Mouse (Mus musculus): ENCODE measurements at regions not wholly inside any gene's neighbourhood (a gene's known extent, or its start where the extent isn't known, plus 50 kb on each side); places are given as distances from the start of the nearest gene placed in this dataset.

DNA sequence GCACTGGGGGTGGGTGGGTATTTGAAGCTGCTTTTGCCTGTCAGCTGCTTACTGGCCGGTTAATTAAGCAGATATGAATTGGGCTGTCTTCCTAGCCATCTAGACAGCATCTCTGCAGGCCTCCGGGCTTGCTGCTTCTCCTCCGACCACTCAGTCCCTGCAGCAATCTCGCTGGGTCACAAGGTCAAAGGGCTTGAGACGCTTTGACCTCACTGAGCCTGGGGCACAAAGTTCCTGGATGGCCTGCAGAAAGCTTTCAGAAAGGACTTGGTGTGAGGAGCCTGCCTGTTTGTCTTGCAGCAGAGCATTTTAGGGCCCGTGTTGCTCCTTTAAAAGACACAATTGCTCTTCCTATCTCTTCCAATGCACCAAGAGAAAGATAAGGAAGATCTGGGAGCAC lies 83.7 kb upstream of the Ppp2r5a start:
- Histone ChIP-seq H3K27me3 (no peaks in the 10 kb centered on the region), H3K4me2 (no peak overlapping the region), H3K9ac (no peak overlapping the region), H3K9me3 (no peaks in the 10 kb centered on the region), H3K36me3 (no peaks in the 10 kb centered on the region), H3K27ac (replicated peaks) (no peak overlapping the region), H3K4me1 (replicated peaks) (no peaks in the 10 kb centered on the region), H3K4me3 (no peak overlapping the region)
- 37% methylated on average over 6 of the region's 6 CpGs for WGBS
- no peak for ATAC-seq (ENCODE audit: low FRiP score, low read depth)

DNA sequence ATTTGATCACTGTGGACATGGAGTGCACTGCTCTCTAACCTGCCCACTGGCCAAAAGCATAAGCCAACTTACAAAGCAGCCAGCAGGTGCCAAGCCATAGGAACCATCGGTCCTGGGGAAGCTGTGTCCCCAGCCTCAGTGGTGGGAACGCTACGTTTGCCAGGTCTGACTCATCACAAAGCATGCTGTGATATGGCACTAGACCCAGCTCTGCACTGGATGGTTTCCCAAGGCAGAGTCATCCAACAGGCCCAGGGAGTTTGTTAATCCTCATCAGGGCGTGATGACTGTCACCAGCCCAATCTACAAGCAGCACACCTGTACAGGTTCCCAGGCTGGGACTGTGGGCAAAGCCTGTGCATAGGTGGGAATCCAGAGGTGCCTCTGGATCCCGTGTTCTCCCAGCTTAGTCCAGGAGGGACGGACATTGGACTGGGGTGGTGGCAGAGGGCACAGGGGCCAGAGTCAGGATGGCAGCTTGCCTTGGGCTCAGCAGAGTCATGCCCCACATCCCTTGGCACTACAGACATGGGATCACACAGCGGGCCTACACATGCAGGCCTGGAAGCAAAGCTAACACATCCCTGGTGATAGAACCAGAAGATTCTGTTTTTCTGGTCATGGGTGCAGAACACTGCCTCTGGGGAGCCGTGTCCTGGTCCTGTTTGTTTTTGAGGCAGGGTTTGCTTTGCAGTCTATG lies 81.8 kb upstream of the Ppp2r5a start:
- Histone ChIP-seq H3K4me2 (no peak overlapping the region), H3K36me3 (no peaks in the 10 kb centered on the region), H3K9me3 (no peaks in the 10 kb centered on the region), H3K4me1 (replicated peaks) (no peaks in the 10 kb centered on the region), H3K27ac (replicated peaks) (no peak overlapping the region), H3K4me3 (no peak overlapping the region), H3K27me3 (no peaks in the 10 kb centered on the region), H3K9ac (no peak overlapping the region)
- 92% methylated on average over 8 of the region's 8 CpGs for WGBS
- no peak for ATAC-seq (ENCODE audit: low FRiP score, low read depth)

DNA sequence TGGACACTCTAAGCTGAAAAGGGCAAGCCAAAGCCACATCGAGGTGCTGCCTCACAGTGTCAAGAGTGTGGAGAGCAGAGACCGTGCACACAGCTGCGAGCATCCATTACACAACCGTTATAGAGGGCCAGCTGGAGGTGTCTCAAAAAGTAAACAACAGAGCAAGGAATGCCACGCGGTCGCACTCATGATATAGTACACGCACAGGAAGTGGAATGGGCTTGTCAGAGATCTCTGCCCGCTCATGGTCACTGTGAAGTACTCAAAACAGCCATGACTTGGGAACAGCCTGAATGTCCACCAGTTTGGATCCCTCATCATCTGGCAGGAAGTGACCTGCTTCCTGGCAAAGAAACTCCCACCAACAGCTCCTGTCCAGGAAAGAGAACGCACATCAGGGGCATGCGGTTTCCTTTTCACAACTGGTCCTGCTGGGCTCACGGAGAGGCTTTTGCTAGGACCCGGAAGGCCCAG lies 76.9 kb upstream of the Ppp2r5a start:
- no peak overlapping the region for H3K27ac ChIP-seq (replicated peaks)
- no peaks in the 10 kb centered on the region for H3K27me3 ChIP-seq
- ATAC-seq (ENCODE audit: low FRiP score, low read depth) = no peak
- 81% methylated on average over 13 of the region's 13 CpGs for WGBS
- H3K4me1 ChIP-seq (replicated peaks) = no peaks in the 10 kb centered on the region
- H3K4me3 ChIP-seq = no peak overlapping the region
- H3K36me3 ChIP-seq = no peaks in the 10 kb centered on the region
- H3K4me2 ChIP-seq = no peak overlapping the region
- H3K9me3 ChIP-seq = no peaks in the 10 kb centered on the region
- H3K9ac ChIP-seq = no peak overlapping the region

DNA sequence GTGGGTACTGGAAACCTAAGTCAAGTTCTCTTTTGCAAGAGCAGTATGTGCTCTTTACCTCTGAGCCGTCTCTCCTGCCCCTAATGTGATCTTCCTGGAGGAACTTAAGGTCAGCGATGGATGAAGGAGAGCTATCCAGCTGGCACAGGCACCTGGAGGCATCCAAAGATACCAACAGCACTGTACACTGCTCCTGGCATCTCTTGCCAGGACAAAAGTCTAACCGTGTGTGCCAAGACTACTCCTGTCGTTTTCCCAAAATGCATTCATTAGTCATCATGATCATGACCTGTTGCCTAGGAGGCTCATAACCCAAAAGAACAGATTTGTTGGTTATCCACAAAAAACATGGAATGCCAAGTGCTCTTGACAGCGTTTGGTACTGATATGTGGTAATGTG lies 69.5 kb upstream of the Ppp2r5a start:
- 82% methylated on average over 5 of the region's 5 CpGs for WGBS
- no peak overlapping the region for H3K4me3 ChIP-seq
- H3K9me3 ChIP-seq = no peaks in the 10 kb centered on the region
- no peak overlapping the region for H3K27ac ChIP-seq (replicated peaks)
- ATAC-seq (ENCODE audit: low FRiP score, low read depth) = no peak
- H3K36me3 ChIP-seq = no peaks in the 10 kb centered on the region
- H3K27me3 ChIP-seq = no peaks in the 10 kb centered on the region
- H3K9ac ChIP-seq = no peak overlapping the region
- peaks cover 16% of the 10 kb centered on the region for H3K4me1 ChIP-seq (replicated peaks)
- H3K4me2 ChIP-seq = no peak overlapping the region

DNA sequence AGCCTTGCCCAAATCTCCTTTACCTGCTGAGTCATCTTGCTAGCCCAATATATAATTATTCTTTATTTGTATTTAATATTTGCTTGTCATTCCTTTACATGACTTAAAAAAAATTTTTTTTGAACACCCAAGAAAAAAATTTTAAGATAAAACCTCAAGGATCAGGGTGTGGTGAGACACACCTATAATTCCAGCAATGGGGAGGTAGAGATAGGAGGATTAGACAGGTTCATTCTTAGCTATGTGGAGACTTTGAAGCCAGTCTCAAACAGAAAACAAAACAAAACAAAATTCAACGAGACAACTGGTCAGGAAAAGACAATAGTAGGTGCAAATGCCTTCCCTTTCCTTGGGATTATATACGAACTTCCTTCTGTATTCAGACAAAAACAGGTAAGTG lies 68.4 kb upstream of the Ppp2r5a start:
- Histone ChIP-seq H3K27me3 (no peaks in the 10 kb centered on the region), H3K27ac (replicated peaks) (no peak overlapping the region), H3K36me3 (no peaks in the 10 kb centered on the region), H3K9me3 (no peaks in the 10 kb centered on the region), H3K4me3 (no peak overlapping the region), H3K9ac (no peak overlapping the region), H3K4me1 (replicated peaks) (peaks cover 16% of the 10 kb centered on the region), H3K4me2 (no peak overlapping the region)
- WGBS = 72% methylated on average over 2 of the region's 2 CpGs
- ATAC-seq (ENCODE audit: low FRiP score, low read depth) = no peak

DNA sequence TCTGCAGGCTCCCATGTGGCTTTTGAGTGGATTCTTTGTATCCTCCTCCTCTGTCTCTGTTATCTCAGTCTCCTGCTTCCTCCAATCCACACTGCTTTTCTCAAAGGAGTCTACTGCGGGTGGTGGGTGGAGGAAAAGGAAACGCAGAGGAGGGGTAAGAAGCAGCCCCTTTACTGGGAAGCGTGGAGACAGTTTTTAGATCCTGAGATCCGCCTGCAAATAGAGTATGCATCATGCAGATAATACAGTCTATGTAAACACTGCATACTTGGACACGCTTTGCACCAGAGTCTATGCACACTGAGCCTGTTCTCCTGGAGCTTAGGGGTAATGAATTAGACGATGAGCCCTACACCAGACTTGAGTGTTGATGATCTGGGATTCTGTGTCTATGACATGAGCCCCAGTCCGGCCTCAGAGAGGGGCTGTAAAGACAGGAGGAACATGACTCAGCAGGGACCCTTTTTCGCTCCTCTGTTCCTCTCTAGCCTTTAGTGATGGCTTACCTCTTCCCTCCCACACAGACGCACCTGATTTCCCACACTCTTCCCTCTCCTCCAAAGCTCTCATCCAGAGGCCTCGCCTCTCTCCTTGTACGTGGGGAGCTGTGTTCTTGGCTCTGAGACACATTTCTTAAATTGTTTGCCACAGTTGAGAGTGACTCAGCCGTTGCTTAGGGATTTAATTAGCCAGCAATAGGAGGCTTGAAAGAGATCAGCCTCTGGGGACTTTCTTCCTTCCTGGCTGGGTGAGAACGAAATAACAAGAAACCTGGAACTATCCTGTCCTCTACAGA lies 67.3 kb upstream of the Ppp2r5a start:
- Histone ChIP-seq H3K4me1 (replicated peaks) (peaks cover 16% of the 10 kb centered on the region), H3K9me3 (no peaks in the 10 kb centered on the region), H3K4me2 (peak overlapping the region; percentile 1; the same call in 1 of the 2 replicates), H3K4me3 (no peak overlapping the region), H3K27me3 (no peaks in the 10 kb centered on the region), H3K27ac (replicated peaks) (peak overlapping the region; percentile 75), H3K9ac (no peak overlapping the region), H3K36me3 (no peaks in the 10 kb centered on the region)
- WGBS = 25% methylated on average over 13 of the region's 13 CpGs
- ATAC-seq (ENCODE audit: low FRiP score, low read depth) = peak; percentile 65

DNA sequence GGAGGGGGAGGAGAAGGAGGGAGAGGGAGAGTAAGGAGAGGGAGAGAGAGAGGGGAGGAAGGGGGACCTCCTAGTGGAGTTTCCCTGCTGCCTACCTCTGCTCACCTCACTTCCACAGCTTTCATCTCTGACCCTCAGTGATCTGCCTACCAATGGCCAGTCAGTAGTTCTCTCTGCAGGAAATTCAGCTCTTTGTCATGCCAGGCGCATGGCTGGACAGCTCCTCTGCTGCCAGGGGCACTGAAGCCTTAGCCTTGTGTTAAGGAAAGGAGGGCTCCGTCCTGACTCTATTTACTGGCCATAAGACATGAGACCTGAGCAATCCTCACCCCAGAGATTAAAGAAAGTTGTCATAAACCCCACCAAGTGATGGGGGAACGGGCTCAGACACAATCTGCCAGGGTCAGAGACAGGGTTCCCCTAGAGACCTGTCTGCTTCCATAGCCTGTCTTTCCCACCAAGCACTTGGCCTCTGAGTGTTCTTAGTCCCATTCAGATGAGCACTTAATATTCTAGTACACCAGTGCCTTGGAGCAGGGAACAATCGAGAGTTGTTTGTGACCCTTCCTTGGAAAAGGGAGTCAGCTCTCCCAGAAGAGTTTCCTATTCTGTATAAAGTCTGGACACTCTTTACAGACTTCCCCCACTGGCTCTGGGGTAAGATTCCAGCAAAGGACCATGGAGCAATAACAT lies 65.9 kb upstream of the Ppp2r5a start:
- peak; percentile 72 for ATAC-seq (ENCODE audit: low FRiP score, low read depth)
- H3K9me3 ChIP-seq = no peaks in the 10 kb centered on the region
- no peak overlapping the region for H3K4me3 ChIP-seq
- no peaks in the 10 kb centered on the region for H3K36me3 ChIP-seq
- no peaks in the 10 kb centered on the region for H3K27me3 ChIP-seq
- peak overlapping the region; percentile 75 for H3K27ac ChIP-seq (replicated peaks)
- 33% methylated on average over 4 of the region's 4 CpGs for WGBS
- H3K9ac ChIP-seq = no peak overlapping the region
- peaks cover 16% of the 10 kb centered on the region for H3K4me1 ChIP-seq (replicated peaks)
- H3K4me2 ChIP-seq = no peak overlapping the region

DNA sequence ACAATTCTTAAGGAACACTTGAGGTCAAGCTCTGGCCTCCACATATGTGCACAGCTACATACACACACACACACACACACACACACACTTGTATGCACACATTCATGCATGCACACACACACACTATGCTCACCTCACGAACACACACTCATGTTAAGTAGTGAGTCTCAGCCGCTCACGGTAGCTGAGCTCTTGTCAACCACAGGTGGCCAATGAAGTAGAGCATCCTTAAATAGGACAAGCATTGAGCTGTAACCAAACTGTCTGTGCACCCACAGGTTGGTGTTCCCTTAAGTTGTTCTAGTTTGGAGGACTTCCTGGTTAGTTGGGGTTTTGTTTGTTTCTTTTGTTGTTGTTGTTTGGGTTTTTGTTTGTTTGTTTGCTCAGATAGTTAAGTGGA lies 63.2 kb upstream of the Ppp2r5a start:
- no peak overlapping the region for H3K9ac ChIP-seq
- H3K27ac ChIP-seq (replicated peaks) = no peak overlapping the region
- no peaks in the 10 kb centered on the region for H3K36me3 ChIP-seq
- H3K9me3 ChIP-seq = no peaks in the 10 kb centered on the region
- ATAC-seq (ENCODE audit: low FRiP score, low read depth) = no peak
- H3K4me3 ChIP-seq = no peak overlapping the region
- H3K27me3 ChIP-seq = no peaks in the 10 kb centered on the region
- WGBS = 88% methylated on average over 3 of the region's 3 CpGs
- H3K4me2 ChIP-seq = no peak overlapping the region
- peaks cover 21% of the 10 kb centered on the region for H3K4me1 ChIP-seq (replicated peaks)

DNA sequence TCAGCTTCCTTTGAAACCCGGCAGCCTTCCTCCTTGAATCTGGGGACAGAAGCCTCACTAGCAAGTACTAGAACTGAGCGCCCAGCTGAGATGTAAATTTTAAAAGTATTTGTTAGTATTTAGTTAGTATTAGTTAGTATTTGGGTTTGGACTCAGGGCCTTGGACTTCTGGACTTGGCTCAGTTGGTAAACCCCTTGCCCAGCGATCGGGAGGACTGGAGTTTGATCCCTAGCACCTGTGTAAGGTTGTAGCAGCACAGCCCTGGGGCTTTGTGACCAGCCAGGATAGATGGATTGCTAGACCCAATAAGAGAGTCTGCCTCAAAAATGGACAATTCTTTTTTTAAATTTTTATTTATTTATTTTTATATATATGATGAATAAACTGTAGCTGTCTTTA lies 62.7 kb upstream of the Ppp2r5a start:
- 91% methylated on average over 4 of the region's 4 CpGs for WGBS

DNA sequence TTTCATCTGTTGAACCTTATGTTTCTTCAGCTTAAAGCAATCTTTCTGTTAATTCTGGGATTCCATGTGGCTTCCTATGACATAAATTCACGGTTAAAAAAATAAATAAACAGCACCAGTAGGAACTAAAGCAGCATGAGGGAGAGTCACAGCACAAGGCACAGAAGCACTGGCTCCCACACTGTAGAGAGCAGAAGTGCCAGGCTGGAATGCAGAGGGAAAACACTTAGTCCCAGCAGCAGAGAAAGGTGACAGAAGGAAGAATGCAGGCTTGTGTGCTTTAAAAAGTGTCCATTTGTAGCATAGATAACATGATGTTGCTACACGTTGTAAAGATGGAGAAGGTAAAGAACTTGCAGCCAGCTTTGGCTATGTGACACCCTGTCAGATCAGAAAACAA lies 62.1 kb upstream of the Ppp2r5a start:
- 62% methylated on average over 2 of the region's 2 CpGs for WGBS
- H3K4me1 ChIP-seq (replicated peaks) = peaks cover 14% of the 10 kb centered on the region
- no peaks in the 10 kb centered on the region for H3K36me3 ChIP-seq
- H3K4me2 ChIP-seq = no peak overlapping the region
- H3K9me3 ChIP-seq = no peaks in the 10 kb centered on the region
- no peak overlapping the region for H3K27ac ChIP-seq (replicated peaks)
- no peak for ATAC-seq (ENCODE audit: low FRiP score, low read depth)
- H3K4me3 ChIP-seq = no peak overlapping the region
- no peaks in the 10 kb centered on the region for H3K27me3 ChIP-seq
- no peak overlapping the region for H3K9ac ChIP-seq

More for the DNA sequence above, 62.7 kb upstream of the Ppp2r5a start:
- no peaks in the 10 kb centered on the region for H3K36me3 ChIP-seq
- no peak overlapping the region for H3K27ac ChIP-seq (replicated peaks)
- H3K4me1 ChIP-seq (replicated peaks) = peaks cover 20% of the 10 kb centered on the region
- no peak for ATAC-seq (ENCODE audit: low FRiP score, low read depth)
- no peak overlapping the region for H3K9ac ChIP-seq
- H3K27me3 ChIP-seq = no peaks in the 10 kb centered on the region
- no peak overlapping the region for H3K4me3 ChIP-seq
- H3K9me3 ChIP-seq = no peaks in the 10 kb centered on the region
- H3K4me2 ChIP-seq = no peak overlapping the region

DNA sequence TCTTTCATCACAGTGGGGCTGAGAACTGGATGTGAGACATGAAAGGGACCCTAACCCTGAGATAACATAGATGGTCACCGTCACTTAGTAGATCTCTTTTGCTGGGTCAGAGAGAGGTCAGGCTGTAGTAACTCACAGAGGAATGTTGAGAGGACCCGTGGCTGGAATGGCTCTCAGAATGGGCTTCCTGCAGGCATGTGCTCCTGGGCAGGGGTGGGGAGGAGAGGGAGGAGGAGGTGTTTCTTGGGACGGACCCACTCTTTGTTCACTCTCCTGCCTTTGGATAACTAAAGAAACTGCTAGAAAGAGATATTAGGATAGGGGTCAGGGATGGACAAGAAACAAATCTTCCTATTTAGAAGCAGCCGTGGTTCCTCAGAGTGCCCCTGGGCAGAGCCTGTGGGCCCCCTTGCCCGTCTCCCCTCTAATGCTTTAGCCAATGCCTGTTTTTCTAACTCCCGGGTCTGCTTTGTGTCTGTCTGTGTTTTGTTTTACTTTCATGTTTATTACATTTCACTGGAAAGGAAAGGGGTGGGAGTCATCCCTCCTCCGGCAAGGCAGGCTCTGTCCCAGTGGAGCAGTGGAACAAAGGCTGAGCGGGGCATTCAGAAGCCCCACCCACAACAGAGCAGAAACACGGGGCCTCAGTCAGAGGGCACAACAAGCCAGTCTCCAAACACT lies 58.9 kb upstream of the Ppp2r5a start:
- 0 out of 2 replicates have a peak, but pooled peaks have one; percentile 54 for ATAC-seq (ENCODE audit: low FRiP score, low read depth)
- H3K27me3 ChIP-seq = no peaks in the 10 kb centered on the region
- H3K27ac ChIP-seq (replicated peaks) = no peak overlapping the region
- H3K4me1 ChIP-seq (replicated peaks) = peaks cover 5% of the 10 kb centered on the region; the same call in 1 of the 2 replicates
- no peaks in the 10 kb centered on the region for H3K36me3 ChIP-seq
- H3K4me3 ChIP-seq = no peak overlapping the region
- H3K9ac ChIP-seq = no peak overlapping the region
- H3K4me2 ChIP-seq = 0 out of 2 replicates have a peak overlapping the region, but pooled peaks have one; percentile 20
- H3K9me3 ChIP-seq = no peaks in the 10 kb centered on the region
- 7% methylated on average over 9 of the region's 9 CpGs for WGBS

Measured in hindbrain, embryonic 15.5 days (tissue).